10 mouse cellular contexts compared by ENCODE assay signal in genomic region chr7:99041818-99042217, GRCm38 (mm10).
"Had no signal": no experiment of that assay in that cellular context is flagged by ENCODE, and none has a peak within 500 bp of the region (broad histone marks: within the 10 kb centered on the region; RNA-seq: fewer than 3 reads in every experiment).

No protein-coding gene starts in this region.

- DNase-seq: kidney, postnatal 10 days; kidney, postnatal 4 days; liver, embryonic 13.5 days; lung, adult 2 months; lung, postnatal 14 days; right cerebral cortex, adult 18-20 months; right cerebral cortex, postnatal 14 days; right cerebral cortex, postnatal 4 days; thymus, postnatal 25 days had no signal

- ATAC-seq: midbrain, embryonic 15.5 days had no signal
